Mouse (Mus musculus) adrenal gland, postnatal 10 days (tissue): ENCODE results near the gene 1810049J17Rik. TPM values are rescaled to one million over a fixed set of nuclear protein-coding genes. Genes with fewer than 3 reads are reported as not detected.

Source experiments
- DNase-seq: peaks from one replicate; pipeline ENCODE4 v3.0.0; 2021; ENCODE audit warnings: mixed read lengths
- total RNA-seq, 2 experiments: library from RNA; stranded (reverse); gene quantifications; 2 replicates each; pipeline ENCODE4 v1.2.3; 2021

Gene 1810049J17Rik
- total RNA-seq, 2 experiments from 2014 or later, result 0.66 to 1.2 TPM

DNA sequence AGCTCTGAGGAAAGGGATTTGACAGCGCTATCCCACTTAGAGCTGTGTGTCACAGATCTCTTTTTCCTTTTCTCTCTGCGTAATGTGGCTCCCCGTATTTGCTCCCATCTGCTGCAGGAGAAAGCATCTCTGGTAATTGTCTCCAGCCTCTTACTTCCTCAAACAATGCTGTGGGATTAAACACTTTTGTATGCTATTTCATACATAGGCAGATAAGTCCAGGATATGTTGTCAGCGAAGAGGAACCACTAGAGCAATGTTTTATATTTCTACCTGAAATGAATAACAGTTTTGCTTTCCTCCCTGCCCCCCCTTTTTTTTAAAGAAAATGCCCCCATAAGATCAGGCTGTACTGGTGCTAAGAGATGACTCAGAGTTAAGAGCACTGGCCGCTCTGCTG, 13.2 kb downstream of the 1810049J17Rik start:
- no peak for DNase-seq

GRCm38 (mm10) chr15:12307114-12307513, 14.6 kb downstream of the 1810049J17Rik start:
- no peak for DNase-seq

GRCm38 (mm10) chr15:12306188-12307071, 15.3 kb downstream of the 1810049J17Rik start:
- DNase-seq, result no peak

DNA sequence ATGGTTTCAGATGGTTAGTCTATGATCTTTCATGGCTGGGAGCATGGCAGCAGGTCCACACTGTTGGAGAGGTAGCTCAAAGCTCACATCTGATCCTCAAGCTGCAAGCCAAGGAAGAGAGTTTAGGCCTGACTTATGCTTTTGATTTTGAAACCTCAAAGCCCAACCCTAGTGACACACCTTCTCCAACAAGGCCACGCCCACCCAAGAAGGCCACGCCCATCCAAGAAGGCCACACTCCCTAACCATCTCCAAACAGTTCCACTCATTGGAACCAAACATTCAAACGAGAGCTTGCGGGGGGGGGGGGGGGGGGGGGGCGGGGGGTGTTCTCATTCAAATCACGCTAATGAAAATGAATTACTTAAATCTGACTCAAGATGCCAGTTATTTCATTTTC, 19.9 kb downstream of the 1810049J17Rik start:
- DNase-seq, result no peak

- DNase-seq, result no peak
Observed at GRCm38 (mm10) chr15:12298231-12298737, 23.4 kb downstream of the 1810049J17Rik start.

GRCm38 (mm10) chr15:12296228-12296627, 25.5 kb downstream of the 1810049J17Rik start:
- DNase-seq, result no peak

DNA sequence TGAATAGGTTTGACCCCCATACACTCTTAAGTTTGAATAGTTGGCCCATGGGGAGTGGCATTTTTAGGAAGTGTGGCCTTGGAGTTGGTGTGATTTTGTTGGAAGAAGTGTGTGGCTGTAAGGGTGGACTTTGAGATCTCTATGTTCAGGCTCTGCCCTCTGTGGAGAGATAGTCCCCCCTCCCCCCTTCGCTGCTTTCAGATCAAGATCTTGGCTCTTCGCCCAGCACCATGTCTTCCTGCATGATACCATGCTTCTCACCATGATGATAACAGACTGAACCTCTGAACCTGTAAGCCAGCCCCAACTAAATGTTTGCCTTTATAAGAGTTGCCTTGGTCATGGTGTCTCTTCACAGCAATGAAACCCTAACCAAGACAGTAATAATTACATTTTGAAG, 29.9 kb downstream of the 1810049J17Rik start:
- no peak for DNase-seq

DNA sequence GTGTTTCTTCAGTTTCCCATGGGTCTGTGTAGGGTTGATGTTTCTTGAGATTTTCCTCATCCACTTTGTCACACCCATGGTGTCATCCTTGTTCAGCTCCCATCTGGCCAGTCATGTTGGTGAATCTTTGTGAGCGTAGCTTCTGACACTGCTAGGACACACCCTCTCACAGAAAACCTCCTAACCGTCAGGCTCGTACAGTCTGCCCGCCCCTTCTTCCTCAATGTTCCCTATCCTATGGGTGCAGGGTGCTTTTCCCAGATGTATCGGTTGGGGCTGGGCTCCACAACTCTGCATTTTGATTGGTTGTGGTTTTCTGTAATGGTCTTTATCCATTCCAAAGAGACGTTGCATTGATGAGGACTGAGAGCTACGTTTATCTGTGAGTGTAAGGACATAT, 31.4 kb downstream of the 1810049J17Rik start:
- DNase-seq, result no peak

DNA sequence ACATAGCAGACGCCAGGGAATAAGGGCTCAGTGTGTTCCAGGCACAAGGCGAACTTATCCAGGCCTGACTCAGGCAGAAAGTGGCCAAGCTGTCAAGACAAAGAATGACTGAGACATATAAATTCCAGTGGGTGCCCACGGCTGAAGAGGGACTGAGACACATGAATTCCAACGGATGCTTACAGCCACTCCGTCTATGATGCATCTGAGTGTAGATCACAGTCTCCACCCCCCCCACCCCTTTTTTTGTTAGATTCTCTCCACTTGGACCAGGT, 36.2 kb downstream of the 1810049J17Rik start:
- DNase-seq, result no peak

GRCm38 (mm10) chr15:12284794-12285534, 36.7 kb downstream of the 1810049J17Rik start:
- DNase-seq, result no peak

DNA sequence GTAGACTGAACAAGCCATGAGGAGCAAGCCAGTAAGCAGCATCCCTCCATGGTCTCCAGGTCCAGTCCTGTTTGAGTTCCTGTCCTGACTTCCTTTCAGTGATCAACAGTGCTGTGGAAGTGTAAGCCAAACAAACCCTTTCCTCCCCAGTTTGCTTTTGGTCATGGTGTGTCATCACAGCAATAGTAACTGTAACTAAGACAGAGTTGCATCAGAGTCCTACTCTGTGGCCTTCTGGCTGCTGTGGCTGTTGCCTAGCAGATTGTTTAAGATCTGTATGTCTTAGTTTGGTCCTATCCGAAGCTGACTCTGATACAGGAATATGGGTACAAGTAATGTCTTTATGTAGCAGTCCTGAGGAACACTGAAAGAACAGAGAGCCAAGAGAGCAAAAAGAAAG, 41.9 kb downstream of the 1810049J17Rik start:
- DNase-seq, result no peak

- DNase-seq, result no peak
Observed at GRCm38 (mm10) chr15:12275091-12275623, 46.5 kb downstream of the 1810049J17Rik start.

DNA sequence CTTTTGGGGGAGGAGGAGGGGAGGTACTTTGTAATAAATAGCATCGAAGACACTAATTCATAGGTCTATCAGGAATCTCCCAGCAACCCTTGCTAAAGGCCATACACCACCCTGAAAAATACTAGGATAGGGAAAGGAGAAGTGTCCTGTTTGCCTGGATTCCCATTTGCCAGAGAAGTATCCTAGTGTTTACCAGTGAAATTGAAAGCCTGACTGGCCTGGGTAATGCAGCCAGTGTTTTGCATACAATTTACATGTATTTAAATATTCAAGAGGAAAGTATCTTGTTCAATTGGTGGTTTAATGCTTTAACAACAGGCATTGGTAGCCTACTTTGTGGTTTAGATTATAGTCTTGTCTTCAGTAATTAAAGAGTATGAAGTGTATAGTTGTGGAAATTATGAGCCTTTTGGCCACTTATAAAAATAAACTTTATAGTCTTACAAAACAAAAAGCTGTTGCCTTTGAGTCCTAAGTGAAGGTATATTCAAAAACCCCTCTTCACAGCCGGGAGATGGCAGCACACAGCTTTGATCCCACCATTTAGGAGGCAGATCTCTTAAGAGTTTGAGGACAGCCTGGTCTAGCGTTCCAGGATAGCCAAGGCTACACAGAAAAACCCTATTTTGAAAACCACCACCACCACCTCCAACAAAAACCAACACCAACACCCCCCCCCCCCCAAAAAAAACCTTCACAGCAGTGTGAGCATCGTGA, 47.5 kb downstream of the 1810049J17Rik start:
- no peak for DNase-seq

GRCm38 (mm10) chr15:12273325-12274052, 48.2 kb downstream of the 1810049J17Rik start:
- no peak for DNase-seq

Other genes with a start within 250 kb of the 1810049J17Rik start
- gene Zfr, start 204.1 kb downstream of the 1810049J17Rik start, total RNA-seq, result 100 to 1,000 TPM; 111 to 130 TPM
- 10 to 100 TPM; 19.5 TPM for gene Mtmr12, start 116.9 kb downstream of the 1810049J17Rik start, total RNA-seq
- gene Golph3, start 449 bp downstream of the 1810049J17Rik start, total RNA-seq, result 100 to 1,000 TPM in 1 of 2 experiments, 10 to 100 TPM in 1; 97.6 to 110 TPM